Mouse (Mus musculus) neutrophil, adult 65 days (primary cell): ENCODE measurements around the gene Zfp59. TPM values are rescaled to one million over a fixed set of nuclear protein-coding genes. Genes with fewer than 3 reads are reported as not detected.

ENCODE experiments used
- total RNA-seq: library from RNA; stranded (reverse); gene quantifications from 2 replicates; pipeline ENCODE4 v1.2.4, GENCODE M21; 2023

The Zfp59 gene
- total RNA-seq = 0.25 and 0.73 TPM in 2 replicates

GRCm38 (mm10) chr7:27838323-27839249 lies at the start of gene Zfp59:
Gene Zfp59 (plus strand): TSS chr7:27838607.

GRCm38 (mm10) chr7:27806896-27807295 lies 31.5 kb upstream of the Zfp59 start, which contains the start of gene Zfp626:
Gene Zfp626 (plus strand): TSS chr7:27807196.

GRCm38 (mm10) chr7:27857227-27857626 lies 18.8 kb downstream of the Zfp59 start, which contains the start of gene Zfp607a:
Gene Zfp607a (plus strand): TSS chr7:27857527.

Other genes starting within 250 kb of the Zfp59 start
- 126 and 159 TPM in 2 replicates for gene Akt2, start 247.1 kb upstream of the Zfp59 start, total RNA-seq
- gene Ttc9b, start 184.7 kb upstream of the Zfp59 start, total RNA-seq = not detected in 2 replicates
- gene Map3k10, start 164.0 kb upstream of the Zfp59 start, total RNA-seq = 3.6 and 5.3 TPM in 2 replicates
- gene Zfp607b, start 149.3 kb upstream of the Zfp59 start, total RNA-seq = 0.09 and 0.20 TPM in 2 replicates
- gene Zfp60, start 107.2 kb upstream of the Zfp59 start, total RNA-seq = 1.9 and 2.9 TPM in 2 replicates
- 2.7 and 4.9 TPM in 2 replicates for gene Zfp626, start 31.4 kb upstream of the Zfp59 start, total RNA-seq
- 2.1 and 3.2 TPM in 2 replicates for gene Zfp607a, start 18.9 kb downstream of the Zfp59 start, total RNA-seq
- gene Zfp974, start 90.9 kb downstream of the Zfp59 start, total RNA-seq = 1.3 and 2.2 TPM in 2 replicates
- gene Zfp780b, start 140.6 kb downstream of the Zfp59 start, total RNA-seq = 2.6 and 2.8 TPM in 2 replicates
- gene Zfp850, start 175.5 kb downstream of the Zfp59 start, total RNA-seq = 1.0 and 1.8 TPM in 2 replicates
- gene Psmc4, start 211.5 kb downstream of the Zfp59 start, total RNA-seq = 66.2 and 72.8 TPM in 2 replicates
- gene Fcgbp, start 232.6 kb downstream of the Zfp59 start, total RNA-seq = not detected in 2 replicates